14 mouse cellular contexts compared by ENCODE assay signal in genomic region chr2:128152845-128153550, GRCm38 (mm10). TPM values are rescaled to one million over a fixed set of nuclear protein-coding genes. Genes with fewer than 3 reads are reported as not detected.
DNase-seq lines count a peak whose midpoint lies in the region; ATAC-seq lines count a peak whose summit lies in the region.
"Had no signal": no experiment of that assay in that cellular context is flagged by ENCODE, and none has a peak within 500 bp of the region (broad histone marks: within the 10 kb centered on the region; RNA-seq: fewer than 3 reads in every experiment).

No protein-coding gene starts in this region.

- ATAC-seq in heart, embryonic 11.5 days (replicated peaks; ENCODE audit: insufficient number of reproducible peaks, low FRiP score, low TSS enrichment), result 0 out of 2 replicates have a peak, but pooled peaks have one; percentile 9
- peak; percentile 71 for ATAC-seq in activated CD4-positive, CD25-positive, alpha-beta regulatory T cell, adult 4 months
- no peak for ATAC-seq in kidney, embryonic 14.5 days (ENCODE audit: low FRiP score, low TSS enrichment)

- no peak for DNase-seq in heart, postnatal 10 days
- DNase-seq in 416B (ENCODE audit: low read depth), result peak; percentile 17
- peak; percentile 81 to 86 for DNase-seq in natural killer cell, adult 2 months (ENCODE audit: low spot score in 2 of 2)
- DNase-seq in gastrocnemius, postnatal 25 days, result no peak
- no peak for DNase-seq in adrenal gland, adult 8-10 months
- DNase-seq: adrenal gland, adult 2 months; cerebellum, adult 9-10 months; kidney, adult 18-20 months; layer of hippocampus, postnatal 36 days; lung, embryonic 14.5 days had no signal

- 0 out of 2 replicates have a peak, but pooled peaks cover 2% of the 10 kb centered on the region for H3K36me3 ChIP-seq in heart, embryonic 11.5 days (ENCODE audit: control insufficient read depth, insufficient read depth, low read length)
- H3K36me3 ChIP-seq in kidney, embryonic 14.5 days (ENCODE audit: control insufficient read depth, insufficient read depth, low read length), result peaks cover 49% of the 10 kb centered on the region

- peaks cover 49% of the 10 kb centered on the region for H3K4me1 ChIP-seq in heart, embryonic 11.5 days (ENCODE audit: control insufficient read depth, insufficient read depth, low read length)
- peaks cover 20% of the 10 kb centered on the region for H3K4me1 ChIP-seq in kidney, embryonic 14.5 days (ENCODE audit: control insufficient read depth, insufficient read depth, low read length)

- WGBS in heart, embryonic 11.5 days (ENCODE audit: insufficient replicate concordance), result 63% methylated on average over 16 of the region's 16 CpGs
- 80% methylated on average over 16 of the region's 16 CpGs for WGBS in kidney, embryonic 14.5 days

- H3K4me2 ChIP-seq in heart, embryonic 11.5 days, result peak overlapping the region; percentile 31
- H3K4me2 ChIP-seq in kidney, embryonic 14.5 days (replicated peaks; ENCODE audit: low read depth, low read length), result no peak overlapping the region
- H3K4me2 ChIP-seq: embryonic facial prominence, embryonic 15.5 days; lung, embryonic 14.5 days had no signal

- H3K9ac ChIP-seq in heart, embryonic 11.5 days (ENCODE audit: low read depth, low read length), result peak overlapping the region; percentile 43; the same call in 1 of the 2 replicates
- no peak overlapping the region for H3K9ac ChIP-seq in kidney, embryonic 14.5 days (ENCODE audit: low read depth, low read length)
- H3K9ac ChIP-seq: embryonic facial prominence, embryonic 15.5 days; lung, embryonic 14.5 days had no signal

- intact Hi-C loops in heart, postnatal 10 days (cut with DNase I), result no loop called here

- peak overlapping the region; percentile 3; the same call in 1 of the 2 replicates for H3K4me3 ChIP-seq in heart, embryonic 11.5 days (ENCODE audit: low read depth, low read length)
- H3K4me3 ChIP-seq in kidney, embryonic 14.5 days (ENCODE audit: low read length), result no peak overlapping the region
- H3K4me3 ChIP-seq: embryonic facial prominence, embryonic 15.5 days had no signal

- H3K27me3 ChIP-seq in heart, embryonic 11.5 days (ENCODE audit: control insufficient read depth, insufficient read depth, low read length), result no peaks in the 10 kb centered on the region
- H3K27me3 ChIP-seq in kidney, embryonic 14.5 days (ENCODE audit: control insufficient read depth, insufficient read depth, low read length), result no peaks in the 10 kb centered on the region
- H3K27me3 ChIP-seq: embryonic facial prominence, embryonic 15.5 days had no signal

- no peaks in the 10 kb centered on the region for H3K9me3 ChIP-seq in heart, embryonic 11.5 days (replicated peaks; ENCODE audit: control insufficient read depth, low read length)
- no peaks in the 10 kb centered on the region for H3K9me3 ChIP-seq in kidney, embryonic 14.5 days (ENCODE audit: control insufficient read depth, low read length)
- H3K9me3 ChIP-seq: embryonic facial prominence, embryonic 15.5 days had no signal

- H3K27ac ChIP-seq in heart, embryonic 11.5 days (ENCODE audit: low read depth, low read length), result 0 out of 2 replicates have a peak overlapping the region, but pooled peaks have one; percentile 15
- H3K27ac ChIP-seq in kidney, embryonic 14.5 days (ENCODE audit: low read depth, low read length), result no peak overlapping the region
- H3K27ac ChIP-seq: embryonic facial prominence, embryonic 15.5 days had no signal

RNA-seq across cellular contexts. Expression of gene Bcl2l11, which starts 27.2 kb away (rescaled TPM):
- 11.3 and 15.2 TPM in 2 replicates for polyA plus RNA-seq in heart, embryonic 11.5 days (2014; fragmentation: Nextera tagmentation; extraction: Ambion mirVana)
- total RNA-seq in heart, postnatal 10 days (2021), result 10 to 100 TPM; 26.0 to 38.4 TPM
- 10 to 100 TPM; 15.4 to 23.8 TPM for polyA plus RNA-seq in activated CD4-positive, CD25-positive, alpha-beta regulatory T cell, adult 4 months (2017; shearing (Covaris generic))
- total RNA-seq in gastrocnemius, postnatal 25 days (2021), result 1 to 10 TPM; 2.4 to 5.1 TPM
- polyA plus RNA-seq in kidney, embryonic 14.5 days (2014; fragmentation: Nextera tagmentation; extraction: Ambion mirVana), result 20.0 and 31.6 TPM in 2 replicates
- 10 to 100 TPM; 10.2 to 43.3 (median 41.6) TPM for total RNA-seq in adrenal gland, adult 8-10 months (2022)

Comparison
In these comparisons a context has a peak if more than half of its experiments do, and no peak if none do; other contexts are left out.
1. DNase-seq: peak in 416B (single experiment) and natural killer cell, adult 2 months (2 of 2); none in heart, postnatal 10 days (0 of 2), gastrocnemius, postnatal 25 days (single experiment) and adrenal gland, adult 8-10 months (single experiment).